Mouse (Mus musculus): ENCODE measurements at regions not wholly inside any gene's neighbourhood (a gene's known extent, or its start where the extent isn't known, plus 50 kb on each side); places are given as distances from the start of the nearest gene placed in this dataset.
"Not testable (repeated sequence)": the region's sequence is repeated elsewhere in the genome, so short reads cannot be mapped to it uniquely, and the experiment has no call there.

- no peak overlapping the region for H3K4me3 ChIP-seq (ENCODE audit: control insufficient read depth in 1 of 2, insufficient read depth in 1 of 2, low read depth in 2 of 2, low read length in 2 of 2)
- H3K9me3 ChIP-seq (replicated peaks; ENCODE audit: insufficient read depth, low read length) = no peaks in the 10 kb centered on the region
- H3K9ac ChIP-seq (ENCODE audit: control insufficient read depth, low read depth, low read length, poor library complexity, severe bottlenecking) = no peak overlapping the region
- TF ChIP-seq USF2 (IDR thresholded peaks at IDR 0.05; ENCODE audit: borderline replicate concordance in 1 of 2, insufficient read depth in 1 of 2, low read depth in 1 of 2, low read length in 2 of 2) (no peak), UBTF (IDR thresholded peaks at IDR 0.05; ENCODE audit: borderline replicate concordance, insufficient read depth, low read depth, low read length) (no peak), MAFK (IDR thresholded peaks at IDR 0.05; ENCODE audit: borderline replicate concordance, low read depth, low read length) (no peak), GATA1 (IDR thresholded peaks at IDR 0.05; ENCODE audit: low read depth, low read length) (no peak), ELF1 (IDR thresholded peaks at IDR 0.05; ENCODE audit: low read depth, low read length) (no peak), ZMIZ1 (IDR thresholded peaks at IDR 0.05; ENCODE audit: low read depth, low read length) (no peak), TBP (IDR thresholded peaks at IDR 0.05; ENCODE audit: low read depth, low read length) (no peak), SMC3 (IDR thresholded peaks at IDR 0.05; ENCODE audit: low read depth, low read length) (no peak), EP300 (IDR thresholded peaks at IDR 0.05; ENCODE audit: low read depth in 1 of 2, low read length in 2 of 2) (no peak), USF1 (IDR thresholded peaks at IDR 0.05; ENCODE audit: low read depth, low read length) (no peak), GABPA (IDR thresholded peaks at IDR 0.05; ENCODE audit: low read depth, low read length) (no peak), ZKSCAN1 (IDR thresholded peaks at IDR 0.05; ENCODE audit: low read depth, low read length) (no peak)
- H3K27ac ChIP-seq (ENCODE audit: control insufficient read depth, low read depth, low read length) = no peak overlapping the region
- H3K79me2 ChIP-seq (ENCODE audit: control insufficient read depth, insufficient read depth, low read length, poor library complexity) = no peaks in the 10 kb centered on the region
- DNase-seq (ENCODE audit: low read depth, low spot score) = no peak
- no peaks in the 10 kb centered on the region for H3K4me1 ChIP-seq (ENCODE audit: control insufficient read depth in 1 of 2, insufficient read depth in 2 of 2, low read length in 2 of 2)
- H3K27me3 ChIP-seq (ENCODE audit: control insufficient read depth in 1 of 2, insufficient read depth in 2 of 2, low read length in 2 of 2) = no peaks in the 10 kb centered on the region
- no peaks in the 10 kb centered on the region for H3K36me3 ChIP-seq (ENCODE audit: control insufficient read depth in 1 of 2, insufficient read depth in 2 of 2, low read length in 2 of 2)
These were observed 151.1 kb downstream of the Srek1 start for GRCm38 (mm10) chr13:103623319-103623718.

- no peak overlapping the region for H3K4me3 ChIP-seq (ENCODE audit: control insufficient read depth in 1 of 2, insufficient read depth in 1 of 2, low read depth in 2 of 2, low read length in 2 of 2)
- no peaks in the 10 kb centered on the region for H3K9me3 ChIP-seq (replicated peaks; ENCODE audit: insufficient read depth, low read length)
- H3K27me3 ChIP-seq (ENCODE audit: control insufficient read depth in 1 of 2, insufficient read depth in 2 of 2, low read length in 2 of 2) = no peaks in the 10 kb centered on the region
- no peak for DNase-seq (ENCODE audit: low read depth, low spot score)
- no peaks in the 10 kb centered on the region for H3K4me1 ChIP-seq (ENCODE audit: control insufficient read depth in 1 of 2, insufficient read depth in 2 of 2, low read length in 2 of 2)
- H3K9ac ChIP-seq (ENCODE audit: control insufficient read depth, low read depth, low read length, poor library complexity, severe bottlenecking) = no peak overlapping the region
- no peak overlapping the region for H3K27ac ChIP-seq (ENCODE audit: control insufficient read depth, low read depth, low read length)
- no peak for TF ChIP-seq GATA1 (IDR thresholded peaks at IDR 0.05; ENCODE audit: low read depth, low read length)
- TF ChIP-seq NELFE (IDR thresholded peaks at IDR 0.05; ENCODE audit: low read depth, low read length) = no peak
- TF ChIP-seq NRF1 (IDR thresholded peaks at IDR 0.05; ENCODE audit: insufficient read depth, low read depth, low read length, poor library complexity, severe bottlenecking) = no peak
- TF ChIP-seq TAL1 (IDR thresholded peaks at IDR 0.05; ENCODE audit: low read length) = no peak
- no peak for TF ChIP-seq POLR2AphosphoS5 (IDR thresholded peaks at IDR 0.05; ENCODE audit: borderline replicate concordance, low read depth, low read length)
- TF ChIP-seq MYB (IDR thresholded peaks at IDR 0.05; ENCODE audit: low read depth, low read length) = no peak
- TF ChIP-seq RCOR1 (IDR thresholded peaks at IDR 0.05; ENCODE audit: low read depth, low read length) = no peak
- TF ChIP-seq CHD2 (IDR thresholded peaks at IDR 0.05; ENCODE audit: low read length) = no peak
- no peak for TF ChIP-seq USF2 (IDR thresholded peaks at IDR 0.05; ENCODE audit: borderline replicate concordance in 1 of 2, insufficient read depth in 1 of 2, low read depth in 1 of 2, low read length in 2 of 2)
- no peak for TF ChIP-seq MEF2A (IDR thresholded peaks at IDR 0.05; ENCODE audit: extremely low read depth, insufficient replicate concordance, low read depth, low read length, poor library complexity, severe bottlenecking)
- TF ChIP-seq MAZ (IDR thresholded peaks at IDR 0.05; ENCODE audit: low read depth, low read length) = no peak
- no peak for TF ChIP-seq GABPA (IDR thresholded peaks at IDR 0.05; ENCODE audit: low read depth, low read length)
- no peak for TF ChIP-seq MAX (IDR thresholded peaks at IDR 0.05; ENCODE audit: low read length)
- no peak for TF ChIP-seq TCF12 (IDR thresholded peaks at IDR 0.05; ENCODE audit: low read depth, low read length)
- TF ChIP-seq SIN3A (IDR thresholded peaks at IDR 0.05; ENCODE audit: low read length) = no peak
- H3K36me3 ChIP-seq (ENCODE audit: control insufficient read depth in 1 of 2, insufficient read depth in 2 of 2, low read length in 2 of 2) = no peaks in the 10 kb centered on the region
- H3K79me2 ChIP-seq (ENCODE audit: control insufficient read depth, insufficient read depth, low read length, poor library complexity) = no peaks in the 10 kb centered on the region
These were observed 152.1 kb downstream of the Srek1 start for GRCm38 (mm10) chr13:103622324-103622723.

- not testable (repeated sequence) for H3K27me3 ChIP-seq (ENCODE audit: control insufficient read depth in 1 of 2, insufficient read depth in 2 of 2, low read length in 2 of 2); H3K27ac ChIP-seq (ENCODE audit: control insufficient read depth, low read depth, low read length); H3K79me2 ChIP-seq (ENCODE audit: control insufficient read depth, insufficient read depth, low read length, poor library complexity); H3K9me3 ChIP-seq (replicated peaks; ENCODE audit: insufficient read depth, low read length); H3K4me1 ChIP-seq (ENCODE audit: control insufficient read depth in 1 of 2, insufficient read depth in 2 of 2, low read length in 2 of 2); DNase-seq (ENCODE audit: low read depth, low spot score); H3K4me3 ChIP-seq (ENCODE audit: control insufficient read depth in 1 of 2, insufficient read depth in 1 of 2, low read depth in 2 of 2, low read length in 2 of 2); H3K9ac ChIP-seq (ENCODE audit: control insufficient read depth, low read depth, low read length, poor library complexity, severe bottlenecking); H3K36me3 ChIP-seq (ENCODE audit: control insufficient read depth in 1 of 2, insufficient read depth in 2 of 2, low read length in 2 of 2)
These were observed 153.4 kb downstream of the Srek1 start for GRCm38 (mm10) chr13:103620958-103621357.
